In genomic region chr5:136894840-136895528, GRCm38 (mm10) we compare ENCODE assay signal across 19 mouse cellular contexts. TPM values are rescaled to one million over a fixed set of nuclear protein-coding genes. Genes with fewer than 3 reads are reported as not detected.
DNase-seq lines count a peak whose midpoint lies in the region; ATAC-seq and TF ChIP-seq lines count a peak whose summit lies in the region.
"Had no signal": no experiment of that assay in that cellular context is flagged by ENCODE, and none has a peak within 500 bp of the region (broad histone marks: within the 10 kb centered on the region; RNA-seq: fewer than 3 reads in every experiment).

No protein-coding gene starts in this region.

- no peak overlapping the region for H3K9ac ChIP-seq in intestine, embryonic 15.5 days
- H3K9ac ChIP-seq in intestine, postnatal 0 days (ENCODE audit: low read depth, low read length) = no peak overlapping the region
- H3K9ac ChIP-seq in lung, embryonic 15.5 days = no peak overlapping the region
- H3K9ac ChIP-seq in embryonic facial prominence, embryonic 14.5 days (ENCODE audit: low read depth, low read length) = 0 out of 2 replicates have a peak overlapping the region, but pooled peaks have one; percentile 31
- H3K9ac ChIP-seq: forebrain, embryonic 15.5 days; heart, embryonic 12.5 days; hindbrain, embryonic 15.5 days; liver, embryonic 14.5 days; midbrain, embryonic 13.5 days; neural tube, embryonic 15.5 days had no signal

- H3K9me3 ChIP-seq in intestine, embryonic 15.5 days = no peaks in the 10 kb centered on the region
- H3K9me3 ChIP-seq in intestine, postnatal 0 days (ENCODE audit: control insufficient read depth) = no peaks in the 10 kb centered on the region
- H3K9me3 ChIP-seq in lung, embryonic 15.5 days = no peaks in the 10 kb centered on the region
- no peaks in the 10 kb centered on the region for H3K9me3 ChIP-seq in embryonic facial prominence, embryonic 14.5 days (ENCODE audit: control insufficient read depth, low read length)
- H3K9me3 ChIP-seq: forebrain, embryonic 15.5 days; hindbrain, embryonic 15.5 days; midbrain, embryonic 13.5 days; neural tube, embryonic 15.5 days had no signal

- no peaks in the 10 kb centered on the region for H3K27me3 ChIP-seq in intestine, embryonic 15.5 days (replicated peaks)
- H3K27me3 ChIP-seq in intestine, postnatal 0 days (replicated peaks; ENCODE audit: control insufficient read depth, insufficient read depth, low read length) = no peaks in the 10 kb centered on the region
- H3K27me3 ChIP-seq in lung, embryonic 15.5 days = no peaks in the 10 kb centered on the region
- H3K27me3 ChIP-seq in embryonic facial prominence, embryonic 14.5 days (replicated peaks; ENCODE audit: control insufficient read depth, insufficient read depth, low read length) = no peaks in the 10 kb centered on the region
- H3K27me3 ChIP-seq: forebrain, embryonic 15.5 days; heart, embryonic 12.5 days; hindbrain, embryonic 15.5 days; midbrain, embryonic 13.5 days; neural tube, embryonic 15.5 days had no signal

- H3K4me2 ChIP-seq in intestine, embryonic 15.5 days (replicated peaks) = peak overlapping the region; percentile 35
- H3K4me2 ChIP-seq in intestine, postnatal 0 days (replicated peaks; ENCODE audit: low read depth) = no peak overlapping the region
- H3K4me2 ChIP-seq in lung, embryonic 15.5 days = peak overlapping the region; percentile 23; the same call in 1 of the 2 replicates
- peak overlapping the region; percentile 31 for H3K4me2 ChIP-seq in embryonic facial prominence, embryonic 14.5 days (ENCODE audit: low read depth, low read length)
- H3K4me2 ChIP-seq: forebrain, embryonic 15.5 days; heart, embryonic 12.5 days; hindbrain, embryonic 15.5 days; midbrain, embryonic 13.5 days; neural tube, embryonic 15.5 days had no signal

- DNase-seq in lung, adult 18-20 months = no peak
- peak; percentile 65 for DNase-seq in embryonic facial prominence, embryonic 14.5 days (ENCODE audit: low spot score)
- peak; percentile 23 for DNase-seq in mesoderm, embryonic 11.5 days (ENCODE audit: low read depth, low spot score)
- DNase-seq in heart, adult 9 months (ENCODE audit: low spot score in 2 of 2) = no peak
- DNase-seq: adrenal gland, postnatal 14 days; B cell, adult 2 months; cerebellum, adult 11-12 months; cerebellum, postnatal 25 days; layer of hippocampus, postnatal 36 days; lung, postnatal 4 days had no signal

- H3K4me3 ChIP-seq in intestine, embryonic 15.5 days (replicated peaks) = no peak overlapping the region
- H3K4me3 ChIP-seq in intestine, postnatal 0 days (ENCODE audit: low read depth, low read length) = no peak overlapping the region
- H3K4me3 ChIP-seq in lung, embryonic 15.5 days = no peak overlapping the region
- H3K4me3 ChIP-seq in embryonic facial prominence, embryonic 14.5 days (ENCODE audit: low read depth, low read length) = 0 out of 2 replicates have a peak overlapping the region, but pooled peaks have one; percentile 11
- H3K4me3 ChIP-seq: forebrain, embryonic 15.5 days; heart, embryonic 12.5 days; hindbrain, embryonic 15.5 days; midbrain, embryonic 13.5 days; neural tube, embryonic 15.5 days had no signal

- TF ChIP-seq CTCF in intestine, postnatal 0 days (IDR thresholded peaks at IDR 0.05; ENCODE audit: low read depth) = no peak

- H3K36me3 ChIP-seq in intestine, embryonic 15.5 days = no peaks in the 10 kb centered on the region
- H3K36me3 ChIP-seq in intestine, postnatal 0 days (ENCODE audit: control insufficient read depth, insufficient read depth) = no peaks in the 10 kb centered on the region
- no peaks in the 10 kb centered on the region for H3K36me3 ChIP-seq in lung, embryonic 15.5 days
- H3K36me3 ChIP-seq in embryonic facial prominence, embryonic 14.5 days (ENCODE audit: control insufficient read depth, insufficient read depth, low read length) = no peaks in the 10 kb centered on the region
- H3K36me3 ChIP-seq: forebrain, embryonic 15.5 days; heart, embryonic 12.5 days; hindbrain, embryonic 15.5 days; midbrain, embryonic 13.5 days; neural tube, embryonic 15.5 days had no signal

- no peak for ATAC-seq in intestine, embryonic 15.5 days
- ATAC-seq in intestine, postnatal 0 days = no peak
- no peak for ATAC-seq in lung, embryonic 15.5 days (ENCODE audit: borderline replicate concordance, extremely low read depth, low FRiP score, low TSS enrichment)
- peak; percentile 74 for ATAC-seq in embryonic facial prominence, embryonic 14.5 days (ENCODE audit: low read depth)
- ATAC-seq: forebrain, embryonic 15.5 days; midbrain, embryonic 13.5 days had no signal

- peaks cover 6% of the 10 kb centered on the region; the same call in 1 of the 2 replicates for H3K4me1 ChIP-seq in intestine, embryonic 15.5 days (replicated peaks)
- H3K4me1 ChIP-seq in intestine, postnatal 0 days (replicated peaks; ENCODE audit: control insufficient read depth, insufficient read depth, low read length) = no peaks in the 10 kb centered on the region
- 0 out of 2 replicates have a peak, but pooled peaks cover 4% of the 10 kb centered on the region for H3K4me1 ChIP-seq in lung, embryonic 15.5 days
- peaks cover 2% of the 10 kb centered on the region; the same call in 1 of the 2 replicates for H3K4me1 ChIP-seq in embryonic facial prominence, embryonic 14.5 days (ENCODE audit: control insufficient read depth, insufficient read depth, low read length)
- H3K4me1 ChIP-seq: forebrain, embryonic 15.5 days; hindbrain, embryonic 15.5 days; midbrain, embryonic 13.5 days had no signal

- no peak overlapping the region for H3K27ac ChIP-seq in intestine, embryonic 15.5 days
- no peak overlapping the region for H3K27ac ChIP-seq in intestine, postnatal 0 days (ENCODE audit: low read depth, low read length)
- no peak overlapping the region for H3K27ac ChIP-seq in lung, embryonic 15.5 days
- H3K27ac ChIP-seq in embryonic facial prominence, embryonic 14.5 days (replicated peaks; ENCODE audit: low read depth, low read length) = peak overlapping the region; percentile 83
- H3K27ac ChIP-seq: forebrain, embryonic 15.5 days; hindbrain, embryonic 15.5 days; liver, embryonic 14.5 days; midbrain, embryonic 13.5 days; neural tube, embryonic 15.5 days had no signal

- 47% methylated on average over 25 of the region's 25 CpGs for WGBS in intestine, embryonic 15.5 days
- WGBS in intestine, postnatal 0 days = 56% methylated on average over 25 of the region's 25 CpGs
- WGBS in lung, embryonic 15.5 days = 48% methylated on average over 25 of the region's 25 CpGs
- WGBS in embryonic facial prominence, embryonic 14.5 days = 30% methylated on average over 25 of the region's 25 CpGs

RNA-seq across cellular contexts. Expression of gene Col26a1, which starts 12.0 kb away (rescaled TPM):
- polyA plus RNA-seq in intestine, embryonic 15.5 days (2015; fragmentation: Nextera tagmentation; extraction: Ambion mirVana) = 9.6 and 10.8 TPM in 2 replicates
- polyA plus RNA-seq in intestine, postnatal 0 days (2015; fragmentation: Nextera tagmentation; extraction: Ambion mirVana) = 2.2 and 2.7 TPM in 2 replicates
- 12.1 and 13.5 TPM in 2 replicates for polyA plus RNA-seq in lung, embryonic 15.5 days (2015; fragmentation: Nextera tagmentation; extraction: Ambion mirVana)
- 92.5 and 125 TPM in 2 replicates for polyA plus RNA-seq in embryonic facial prominence, embryonic 14.5 days (2014; fragmentation: Nextera tagmentation; extraction: Ambion mirVana)

RNA-seq across cellular contexts. Expression of gene Ift22, which starts 13.0 kb away (rescaled TPM):
- 54.4 and 55.0 TPM in 2 replicates for polyA plus RNA-seq in intestine, embryonic 15.5 days (2015; fragmentation: Nextera tagmentation; extraction: Ambion mirVana)
- polyA plus RNA-seq in intestine, postnatal 0 days (2015; fragmentation: Nextera tagmentation; extraction: Ambion mirVana) = 24.7 and 25.2 TPM in 2 replicates
- 84.6 and 87.1 TPM in 2 replicates for polyA plus RNA-seq in lung, embryonic 15.5 days (2015; fragmentation: Nextera tagmentation; extraction: Ambion mirVana)
- polyA plus RNA-seq in embryonic facial prominence, embryonic 14.5 days (2014; fragmentation: Nextera tagmentation; extraction: Ambion mirVana) = 73.8 and 93.3 TPM in 2 replicates

RNA-seq across cellular contexts. Expression of gene Fis1, which starts 58.1 kb away (rescaled TPM):
- 258 and 259 TPM in 2 replicates for polyA plus RNA-seq in intestine, embryonic 15.5 days (2015; fragmentation: Nextera tagmentation; extraction: Ambion mirVana)
- 318 and 324 TPM in 2 replicates for polyA plus RNA-seq in intestine, postnatal 0 days (2015; fragmentation: Nextera tagmentation; extraction: Ambion mirVana)
- polyA plus RNA-seq in lung, embryonic 15.5 days (2015; fragmentation: Nextera tagmentation; extraction: Ambion mirVana) = 291 and 292 TPM in 2 replicates
- polyA plus RNA-seq in embryonic facial prominence, embryonic 14.5 days (2014; fragmentation: Nextera tagmentation; extraction: Ambion mirVana) = 266 and 270 TPM in 2 replicates

Comparison
In these comparisons a context has a peak if more than half of its experiments do, and no peak if none do; other contexts are left out.
1. DNase-seq: peak in embryonic facial prominence, embryonic 14.5 days (single experiment) and mesoderm, embryonic 11.5 days (single experiment); none in lung, adult 18-20 months (0 of 2) and heart, adult 9 months (0 of 2).